Mouse (Mus musculus) liver, adult 2 months (tissue): ENCODE data around the gene Bcar3. TPM values are rescaled to one million over a fixed set of nuclear protein-coding genes. Genes with fewer than 3 reads are reported as not detected.

Experiments
- DNase-seq: peaks from one replicate; pipeline ENCODE4 v3.0.0-alpha.2; 2011; ENCODE audit warnings: low read depth, low spot score; ENCODE audit errors: extremely low read depth
- H3K27ac ChIP-seq: fragments of 200-500 bp; replicated peaks from 2 replicates; pipeline ENCODE4 v1.5.1; 2012; ENCODE audit warnings: low read depth, mild to moderate bottlenecking, control low read depth, inconsistent platforms, low read length; ENCODE audit not compliant: insufficient read depth
- H3K27me3 ChIP-seq: fragments of 200-500 bp; 2 replicates; pipeline ENCODE4 v1.6.1; 2012; ENCODE audit warnings: mild to moderate bottlenecking, moderate library complexity, low read length, inconsistent platforms; ENCODE audit not compliant: control insufficient read depth, insufficient read depth
- H3K36me3 ChIP-seq: fragments of 200-500 bp; 2 replicates; pipeline ENCODE4 v1.6.1; 2012; ENCODE audit warnings: low read length, inconsistent platforms; ENCODE audit not compliant: control insufficient read depth, insufficient read depth
- H3K4me1 ChIP-seq: fragments of 200-500 bp; 2 replicates; pipeline ENCODE4 v1.6.1; 2011; ENCODE audit warnings: low read length; ENCODE audit not compliant: control insufficient read depth, insufficient read depth
- H3K4me3 ChIP-seq: fragments of 200-500 bp; 2 replicates; pipeline ENCODE4 v1.5.1; 2011; ENCODE audit warnings: low read depth, mild to moderate bottlenecking, control low read depth, low read length, moderate library complexity; ENCODE audit not compliant: insufficient read depth
- H3K79me2 ChIP-seq: fragments of 200-500 bp; 2 replicates; pipeline ENCODE4 v1.6.1; 2012; ENCODE audit warnings: inconsistent platforms, mild to moderate bottlenecking, low read length, moderate library complexity; ENCODE audit not compliant: control insufficient read depth, insufficient read depth
- H3K9ac ChIP-seq: fragments of 200-500 bp; 2 replicates; pipeline ENCODE4 v1.6.1; 2012; ENCODE audit warnings: low read depth, mild to moderate bottlenecking, control low read depth, inconsistent platforms, low read length
- CTCF ChIP-seq: fragments of 200-500 bp; IDR thresholded peaks from 2 replicates; pipeline ENCODE4 v1.5.1; 2011; ENCODE audit warnings: low read depth, low read length, control low read depth
- POLR2A ChIP-seq: fragments of 200-500 bp; IDR thresholded peaks from 2 replicates; pipeline ENCODE4 v1.6.1; 2011; ENCODE audit warnings: low read length, control low read depth; ENCODE audit not compliant: insufficient read depth; ENCODE audit errors: extremely low read depth
- WGBS: fragments of 180-500 bp; shearing (Covaris S2); methylation state at CpG from one replicate; pipeline ENCODE4 v1.1.7; 2018; 5-methylcytosine and 5-hydroxymethylcytosine counted together
- polyA plus RNA-seq: library from polyadenylated mRNA; depleted of rRNA; stranded (reverse); fragments of >200 nt; gene quantifications from 2 replicates; pipeline ENCODE4 v1.2.3, GENCODE M21; 2012
- total RNA-seq: library from RNA; depleted of rRNA; stranded (reverse); fragments of >200 nt; gene quantifications from 2 replicates; pipeline ENCODE4 v1.2.3, GENCODE M21; 2014

Bcar3 gene
- total and polyA plus RNA-seq, 2 experiments, result 44.4 to 45.5 TPM

GRCm38 (mm10) chr3:122413729-122414561 lies 120.0 kb downstream of the Bcar3 start:
- H3K36me3 ChIP-seq, result no peaks in the 10 kb centered on the region
- H3K4me1 ChIP-seq, result peaks cover 13% of the 10 kb centered on the region; the same call in 1 of the 2 replicates
- TF ChIP-seq POLR2A, result no peak
- TF ChIP-seq CTCF, result no peak
- 36% methylated on average over 17 of the region's 17 CpGs for WGBS
- H3K79me2 ChIP-seq, result no peaks in the 10 kb centered on the region
- no peaks in the 10 kb centered on the region for H3K27me3 ChIP-seq
- peak overlapping the region; percentile 1; the same call in 1 of the 2 replicates for H3K4me3 ChIP-seq
- H3K9ac ChIP-seq, result peak overlapping the region; percentile 59
- H3K27ac ChIP-seq, result no peak overlapping the region; the same call in 1 of the 2 replicates
- DNase-seq, result peak; percentile 76

GRCm38 (mm10) chr3:122414868-122415267 lies 120.9 kb downstream of the Bcar3 start:
- TF ChIP-seq POLR2A (no peak), CTCF (no peak)
- WGBS, result 87% methylated on average over 8 of the region's 8 CpGs
- Histone ChIP-seq H3K79me2 (no peaks in the 10 kb centered on the region), H3K9ac (no peak overlapping the region), H3K4me1 (peaks cover 13% of the 10 kb centered on the region; the same call in 1 of the 2 replicates), H3K4me3 (no peak overlapping the region), H3K27me3 (no peaks in the 10 kb centered on the region), H3K36me3 (no peaks in the 10 kb centered on the region), H3K27ac (no peak overlapping the region)
- DNase-seq, result no peak

- H3K27ac ChIP-seq, result peak overlapping the region; percentile 63
- TF ChIP-seq CTCF, result no peak
- TF ChIP-seq POLR2A, result no peak
- H3K9ac ChIP-seq, result 0 out of 2 replicates have a peak overlapping the region, but pooled peaks have one; percentile 10
- H3K27me3 ChIP-seq, result no peaks in the 10 kb centered on the region
- H3K4me1 ChIP-seq, result peaks cover 22% of the 10 kb centered on the region
- DNase-seq, result peak; percentile 86
- H3K79me2 ChIP-seq, result no peaks in the 10 kb centered on the region; the same call in 1 of the 2 replicates
- H3K4me3 ChIP-seq, result no peak overlapping the region
- no peaks in the 10 kb centered on the region for H3K36me3 ChIP-seq
- 16% methylated on average over 11 of the region's 11 CpGs for WGBS
These were observed 123.5 kb downstream of the Bcar3 start for GRCm38 (mm10) chr3:122417466-122417865.

GRCm38 (mm10) chr3:122418564-122419274 lies 124.8 kb downstream of the Bcar3 start:
- no peak overlapping the region for H3K4me3 ChIP-seq
- DNase-seq, result peak; percentile 49
- no peak for TF ChIP-seq POLR2A
- no peak for TF ChIP-seq CTCF
- peaks cover 26% of the 10 kb centered on the region for H3K4me1 ChIP-seq
- 30% methylated on average over 16 of the region's 16 CpGs for WGBS
- H3K27ac ChIP-seq, result no peak overlapping the region; the same call in 1 of the 2 replicates
- no peaks in the 10 kb centered on the region for H3K27me3 ChIP-seq
- no peak overlapping the region for H3K9ac ChIP-seq
- peaks cover 4% of the 10 kb centered on the region; the same call in 1 of the 2 replicates for H3K79me2 ChIP-seq
- no peaks in the 10 kb centered on the region for H3K36me3 ChIP-seq

- Histone ChIP-seq H3K36me3 (no peaks in the 10 kb centered on the region), H3K79me2 (peaks cover 11% of the 10 kb centered on the region; the same call in 1 of the 2 replicates), H3K4me1 (peaks cover 27% of the 10 kb centered on the region), H3K4me3 (peak overlapping the region; percentile 97), H3K27ac (peak overlapping the region; percentile 95), H3K27me3 (no peaks in the 10 kb centered on the region), H3K9ac (peak overlapping the region; percentile 98)
- peak; percentile 94 for DNase-seq
- peak; percentile 82 for TF ChIP-seq POLR2A
- peak; percentile 2; the same call in 1 of the 2 replicates for TF ChIP-seq CTCF
- under 1% methylated on average over 63 of the region's 63 CpGs for WGBS
These were observed 125.9 kb downstream of the Bcar3 start for GRCm38 (mm10) chr3:122419610-122420409.
